Mouse (Mus musculus): ENCODE data around the gene Aldh1a7. TPM values are rescaled to one million over a fixed set of nuclear protein-coding genes. Genes with fewer than 3 reads are reported as not detected.
"Not testable (repeated sequence)": the region's sequence is repeated elsewhere in the genome, so short reads cannot be mapped to it uniquely, and the experiment has no call there.

Gene Aldh1a7
- polyA plus RNA-seq, 1 experiment from 2014 or later = 10.4 TPM

GRCm38 (mm10) chr19:20653082-20653676 is 74.2 kb downstream of the Aldh1a7 start:
- H3K4me2 ChIP-seq (ENCODE audit: low read depth, low read length) = no peak overlapping the region
- WGBS = 80% methylated on average over 1 of the region's 1 CpGs
- no peaks in the 10 kb centered on the region for H3K4me1 ChIP-seq (ENCODE audit: control insufficient read depth, insufficient read depth, low read length)

DNA sequence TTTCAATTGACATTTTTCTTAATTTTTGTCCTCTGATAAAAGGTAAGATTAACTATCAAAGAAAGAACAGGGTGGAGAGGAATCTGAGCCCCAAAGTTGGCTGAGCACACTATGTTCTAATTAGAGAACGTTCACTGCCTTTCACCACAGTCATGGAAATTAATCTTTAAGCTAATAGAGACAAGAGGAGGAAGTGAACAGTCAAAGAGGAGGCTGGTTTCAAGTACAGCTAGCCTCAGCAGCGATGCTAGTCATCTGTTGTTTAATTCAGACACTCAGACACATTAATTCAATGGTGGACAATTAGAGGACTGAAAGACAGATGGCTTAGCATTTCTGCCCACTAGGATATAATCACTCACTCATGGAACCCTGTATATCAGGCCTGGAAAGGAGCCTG is 77.4 kb downstream of the Aldh1a7 start:
- no peak for ATAC-seq (ENCODE audit: low read depth)
- no peak overlapping the region for H3K27ac ChIP-seq (replicated peaks; ENCODE audit: low read depth, low read length)

More at GRCm38 (mm10) chr19:20653082-20653676, 74.2 kb downstream of the Aldh1a7 start:
- no peaks in the 10 kb centered on the region for H3K27me3 ChIP-seq (replicated peaks; ENCODE audit: control insufficient read depth, insufficient read depth, low read length)
- no peaks in the 10 kb centered on the region for H3K36me3 ChIP-seq (ENCODE audit: control insufficient read depth, insufficient read depth, low read length)
- no peak overlapping the region for H3K9ac ChIP-seq (ENCODE audit: low read depth, low read length)
- no peak overlapping the region for H3K27ac ChIP-seq (replicated peaks; ENCODE audit: low read depth, low read length)
- no peak overlapping the region for H3K4me3 ChIP-seq (ENCODE audit: low read depth, low read length)
- no peaks in the 10 kb centered on the region for H3K9me3 ChIP-seq (ENCODE audit: control insufficient read depth, low read length)
- DNase-seq (ENCODE audit: low spot score) (no peak), ATAC-seq (ENCODE audit: low read depth) (no peak)

GRCm38 (mm10) chr19:20647496-20647895 is 79.9 kb downstream of the Aldh1a7 start:
- H3K27ac ChIP-seq (replicated peaks; ENCODE audit: low read depth, low read length); H3K4me2 ChIP-seq (ENCODE audit: low read depth, low read length); H3K36me3 ChIP-seq (ENCODE audit: control insufficient read depth, insufficient read depth, low read length); ATAC-seq (ENCODE audit: low read depth); H3K4me1 ChIP-seq (ENCODE audit: control insufficient read depth, insufficient read depth, low read length); DNase-seq (ENCODE audit: low spot score); H3K27me3 ChIP-seq (replicated peaks; ENCODE audit: control insufficient read depth, insufficient read depth, low read length); H3K9me3 ChIP-seq (ENCODE audit: control insufficient read depth, low read length); H3K4me3 ChIP-seq (ENCODE audit: low read depth, low read length); H3K9ac ChIP-seq (ENCODE audit: low read depth, low read length): not testable (repeated sequence)

More for the DNA sequence above, 77.4 kb downstream of the Aldh1a7 start:
- Histone ChIP-seq H3K4me3 (ENCODE audit: low read depth, low read length) (no peak overlapping the region), H3K4me2 (ENCODE audit: low read depth, low read length) (no peak overlapping the region), H3K9me3 (ENCODE audit: control insufficient read depth, low read length) (no peaks in the 10 kb centered on the region), H3K27me3 (replicated peaks; ENCODE audit: control insufficient read depth, insufficient read depth, low read length) (no peaks in the 10 kb centered on the region), H3K36me3 (ENCODE audit: control insufficient read depth, insufficient read depth, low read length) (no peaks in the 10 kb centered on the region), H3K9ac (ENCODE audit: low read depth, low read length) (no peak overlapping the region), H3K4me1 (ENCODE audit: control insufficient read depth, insufficient read depth, low read length) (no peaks in the 10 kb centered on the region)
- WGBS = 33% methylated on average over 2 of the region's 2 CpGs
- no peak for DNase-seq (ENCODE audit: low spot score)

DNA sequence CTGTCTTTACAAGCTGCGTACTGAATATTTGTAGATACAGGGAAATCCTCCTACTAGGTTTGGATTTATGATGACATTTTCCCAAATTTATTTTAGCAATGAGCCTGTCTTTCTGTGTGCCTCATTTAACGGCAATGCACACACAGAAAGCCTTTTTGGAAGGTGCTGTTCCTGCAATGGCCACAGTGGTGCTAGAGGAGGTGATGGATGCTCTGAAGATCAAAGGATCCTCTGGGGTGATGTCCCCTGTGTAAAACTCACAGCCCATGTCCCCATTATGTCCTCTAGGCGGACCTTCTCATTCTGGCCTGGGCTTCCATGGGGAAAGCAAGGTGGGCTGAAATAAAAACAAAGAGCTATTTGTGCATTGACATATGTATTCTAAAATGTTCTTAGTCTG is 83.0 kb downstream of the Aldh1a7 start:
- DNase-seq (ENCODE audit: low spot score) (no peak), ATAC-seq (ENCODE audit: low read depth) (no peak)
- Histone ChIP-seq H3K36me3 (ENCODE audit: control insufficient read depth, insufficient read depth, low read length) (no peaks in the 10 kb centered on the region), H3K9me3 (ENCODE audit: control insufficient read depth, low read length) (no peaks in the 10 kb centered on the region), H3K4me3 (ENCODE audit: low read depth, low read length) (no peak overlapping the region), H3K27me3 (replicated peaks; ENCODE audit: control insufficient read depth, insufficient read depth, low read length) (no peaks in the 10 kb centered on the region), H3K4me1 (ENCODE audit: control insufficient read depth, insufficient read depth, low read length) (no peaks in the 10 kb centered on the region), H3K4me2 (ENCODE audit: low read depth, low read length) (no peak overlapping the region), H3K9ac (ENCODE audit: low read depth, low read length) (no peak overlapping the region), H3K27ac (replicated peaks; ENCODE audit: low read depth, low read length) (no peak overlapping the region)
- 74% methylated on average over 3 of the region's 3 CpGs for WGBS

Other genes starting within 250 kb of the Aldh1a7 start
- gene Aldh1a1, start 234.8 kb downstream of the Aldh1a7 start, polyA plus RNA-seq (2014; fragmentation: Nextera tagmentation; extraction: Ambion mirVana) = 7.7 and 11.1 TPM in 2 replicates
- gene Tmc1, start 226.6 kb upstream of the Aldh1a7 start, polyA plus RNA-seq (2014; fragmentation: Nextera tagmentation; extraction: Ambion mirVana) = 0.11 and 0.16 TPM in 2 replicates

Data from embryonic facial prominence, embryonic 14.5 days (tissue).